Mouse (Mus musculus): ENCODE results near the gene St6galnac5. TPM values are rescaled to one million over a fixed set of nuclear protein-coding genes. Genes with fewer than 3 reads are reported as not detected.

Gene St6galnac5
- polyA plus RNA-seq, 1 experiment from 2014 or later: 25.9 TPM

DNA sequence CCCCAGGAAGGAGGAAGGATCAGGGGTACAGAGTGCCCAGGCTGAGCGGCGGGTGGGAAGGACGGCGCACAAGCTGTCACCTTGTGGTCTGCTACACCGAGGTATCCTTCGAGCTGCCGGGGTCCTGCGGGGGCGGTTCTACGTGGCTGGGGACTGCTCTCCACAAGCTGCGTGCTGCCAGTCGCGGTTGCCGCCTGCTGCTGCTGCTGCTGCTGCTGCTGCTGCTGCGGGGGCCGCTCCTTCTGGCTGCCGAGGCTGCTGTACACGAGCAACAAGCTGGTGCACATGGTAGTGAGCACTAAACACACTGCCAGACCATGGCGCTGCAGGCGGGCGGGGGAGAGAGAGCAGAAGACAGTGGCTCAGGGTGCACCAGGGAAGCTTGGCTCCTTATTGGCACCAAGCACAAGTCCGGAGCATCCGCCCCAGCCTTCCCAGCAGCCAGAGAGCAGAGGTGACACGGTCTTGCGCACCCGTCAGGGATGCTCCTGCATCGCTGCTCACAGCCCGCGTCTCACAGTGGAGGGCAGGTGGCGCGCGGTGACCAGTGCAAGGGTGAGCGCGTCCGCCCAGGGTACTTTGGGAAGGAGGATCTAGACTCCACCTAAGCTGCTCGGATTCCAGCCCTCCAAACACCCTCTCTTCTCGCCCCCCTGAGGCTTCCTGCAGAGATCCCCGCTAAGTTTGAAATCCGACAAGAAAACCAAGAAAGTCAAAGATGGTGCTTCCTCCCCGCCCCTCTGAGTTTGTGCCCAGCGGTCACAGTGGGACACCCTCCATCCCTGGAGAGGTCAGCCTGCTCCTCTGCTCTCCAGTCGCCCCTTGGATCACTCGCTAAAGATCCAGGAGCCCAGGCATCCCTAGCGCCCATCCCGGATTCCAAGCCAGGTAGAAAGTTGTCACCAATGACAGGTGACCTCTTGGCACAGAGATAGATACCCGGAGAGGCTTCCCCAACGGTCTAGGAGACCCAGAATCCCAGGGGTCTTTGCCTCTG, 770 bp downstream of the St6galnac5 start:
- H3K4me2 ChIP-seq (ENCODE audit: low read length): peak overlapping the region; percentile 88
- peaks cover 16% of the 10 kb centered on the region for H3K4me1 ChIP-seq (ENCODE audit: control insufficient read depth, insufficient read depth, low read length)
- no peaks in the 10 kb centered on the region for H3K9me3 ChIP-seq (replicated peaks; ENCODE audit: control insufficient read depth, low read length, poor library complexity, severe bottlenecking)
- peak overlapping the region; percentile 72 for H3K27ac ChIP-seq (ENCODE audit: low read length)
- under 1% methylated on average over 47 of the region's 47 CpGs for WGBS
- H3K36me3 ChIP-seq (ENCODE audit: control insufficient read depth, insufficient read depth, low read length): no peaks in the 10 kb centered on the region
- ATAC-seq: peak; percentile 87
- no peaks in the 10 kb centered on the region for H3K27me3 ChIP-seq (ENCODE audit: control insufficient read depth, insufficient read depth, low read depth, low read length)
- H3K4me3 ChIP-seq (ENCODE audit: low read depth, low read length): peak overlapping the region; percentile 52
- peak overlapping the region; percentile 71 for H3K9ac ChIP-seq (ENCODE audit: low read depth, low read length)

- Histone ChIP-seq H3K4me1 (ENCODE audit: control insufficient read depth, insufficient read depth, low read length) (peaks cover 16% of the 10 kb centered on the region), H3K27me3 (ENCODE audit: control insufficient read depth, insufficient read depth, low read depth, low read length) (no peaks in the 10 kb centered on the region), H3K4me3 (ENCODE audit: low read depth, low read length) (peak overlapping the region; percentile 52), H3K9me3 (replicated peaks; ENCODE audit: control insufficient read depth, low read length, poor library complexity, severe bottlenecking) (no peaks in the 10 kb centered on the region), H3K36me3 (ENCODE audit: control insufficient read depth, insufficient read depth, low read length) (no peaks in the 10 kb centered on the region), H3K9ac (ENCODE audit: low read depth, low read length) (peak overlapping the region; percentile 71), H3K4me2 (ENCODE audit: low read length) (peak overlapping the region; percentile 88), H3K27ac (ENCODE audit: low read length) (peak overlapping the region; percentile 72)
- WGBS: under 1% methylated on average over 6 of the region's 6 CpGs
- peak; percentile 23 for ATAC-seq
Measured at GRCm38 (mm10) chr3:152980431-152980830, 1.6 kb downstream of the St6galnac5 start.

GRCm38 (mm10) chr3:152979481-152980092, 2.5 kb downstream of the St6galnac5 start:
- 63% methylated on average over 11 of the region's 11 CpGs for WGBS

DNA sequence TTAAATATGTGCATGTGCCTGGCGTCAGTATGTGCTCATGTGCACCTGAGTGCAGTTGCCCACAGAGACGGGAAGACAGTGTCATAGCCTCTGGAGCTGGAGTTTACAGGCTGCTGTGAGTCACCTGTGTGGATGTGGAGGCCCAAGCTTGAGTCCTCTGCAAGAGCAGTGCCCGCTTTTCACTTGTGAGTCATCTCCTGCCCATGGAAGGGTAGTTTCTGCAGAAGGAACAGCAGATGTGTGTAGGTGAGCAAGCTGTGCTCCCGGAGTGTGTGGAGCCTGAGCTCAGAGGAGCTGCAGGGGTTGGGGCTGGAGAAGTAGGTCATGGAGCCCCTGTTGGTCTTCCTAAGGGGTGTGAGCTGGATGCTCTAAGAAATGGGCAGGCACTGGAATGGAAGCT, 10.7 kb downstream of the St6galnac5 start:
- WGBS: 85% methylated on average over 4 of the region's 4 CpGs
- Histone ChIP-seq H3K27ac (ENCODE audit: low read length) (no peak overlapping the region), H3K9me3 (replicated peaks; ENCODE audit: control insufficient read depth, low read length, poor library complexity, severe bottlenecking) (no peaks in the 10 kb centered on the region), H3K27me3 (ENCODE audit: control insufficient read depth, insufficient read depth, low read depth, low read length) (no peaks in the 10 kb centered on the region), H3K4me1 (ENCODE audit: control insufficient read depth, insufficient read depth, low read length) (peaks cover 8% of the 10 kb centered on the region), H3K4me2 (ENCODE audit: low read length) (no peak overlapping the region), H3K9ac (ENCODE audit: low read depth, low read length) (no peak overlapping the region), H3K36me3 (ENCODE audit: control insufficient read depth, insufficient read depth, low read length) (peaks cover 4% of the 10 kb centered on the region; the same call in 1 of the 2 replicates), H3K4me3 (ENCODE audit: low read depth, low read length) (no peak overlapping the region)
- no peak for ATAC-seq

More at GRCm38 (mm10) chr3:152979481-152980092, 2.5 kb downstream of the St6galnac5 start:
- Histone ChIP-seq H3K9me3 (replicated peaks; ENCODE audit: control insufficient read depth, low read length, poor library complexity, severe bottlenecking) (no peaks in the 10 kb centered on the region), H3K4me1 (ENCODE audit: control insufficient read depth, insufficient read depth, low read length) (peaks cover 16% of the 10 kb centered on the region), H3K4me2 (ENCODE audit: low read length) (peak overlapping the region; percentile 88), H3K36me3 (ENCODE audit: control insufficient read depth, insufficient read depth, low read length) (no peaks in the 10 kb centered on the region), H3K27ac (ENCODE audit: low read length) (0 out of 2 replicates have a peak overlapping the region, but pooled peaks have one; percentile 51), H3K4me3 (ENCODE audit: low read depth, low read length) (peak overlapping the region; percentile 52), H3K9ac (ENCODE audit: low read depth, low read length) (peak overlapping the region; percentile 51), H3K27me3 (ENCODE audit: control insufficient read depth, insufficient read depth, low read depth, low read length) (no peaks in the 10 kb centered on the region)
- no peak for ATAC-seq

GRCm38 (mm10) chr3:152969774-152970347, 12.2 kb downstream of the St6galnac5 start:
- H3K4me1 ChIP-seq (ENCODE audit: control insufficient read depth, insufficient read depth, low read length): peaks cover 8% of the 10 kb centered on the region
- no peaks in the 10 kb centered on the region for H3K9me3 ChIP-seq (replicated peaks; ENCODE audit: control insufficient read depth, low read length, poor library complexity, severe bottlenecking)
- WGBS: 65% methylated on average over 16 of the region's 16 CpGs
- ATAC-seq: no peak
- no peaks in the 10 kb centered on the region for H3K27me3 ChIP-seq (ENCODE audit: control insufficient read depth, insufficient read depth, low read depth, low read length)
- H3K9ac ChIP-seq (ENCODE audit: low read depth, low read length): no peak overlapping the region
- H3K36me3 ChIP-seq (ENCODE audit: control insufficient read depth, insufficient read depth, low read length): peaks cover 4% of the 10 kb centered on the region; the same call in 1 of the 2 replicates
- no peak overlapping the region for H3K4me2 ChIP-seq (ENCODE audit: low read length)
- H3K4me3 ChIP-seq (ENCODE audit: low read depth, low read length): no peak overlapping the region
- H3K27ac ChIP-seq (ENCODE audit: low read length): no peak overlapping the region

GRCm38 (mm10) chr3:152961855-152962376, 20.1 kb downstream of the St6galnac5 start:
- WGBS: 82% methylated on average over 10 of the region's 10 CpGs
- no peak for ATAC-seq
- Histone ChIP-seq H3K4me3 (ENCODE audit: low read depth, low read length) (no peak overlapping the region), H3K4me2 (ENCODE audit: low read length) (no peak overlapping the region), H3K4me1 (ENCODE audit: control insufficient read depth, insufficient read depth, low read length) (0 out of 2 replicates have a peak, but pooled peaks cover 6% of the 10 kb centered on the region), H3K27me3 (ENCODE audit: control insufficient read depth, insufficient read depth, low read depth, low read length) (no peaks in the 10 kb centered on the region), H3K9ac (ENCODE audit: low read depth, low read length) (no peak overlapping the region), H3K27ac (ENCODE audit: low read length) (no peak overlapping the region), H3K36me3 (ENCODE audit: control insufficient read depth, insufficient read depth, low read length) (no peaks in the 10 kb centered on the region), H3K9me3 (replicated peaks; ENCODE audit: control insufficient read depth, low read length, poor library complexity, severe bottlenecking) (no peaks in the 10 kb centered on the region)

DNA sequence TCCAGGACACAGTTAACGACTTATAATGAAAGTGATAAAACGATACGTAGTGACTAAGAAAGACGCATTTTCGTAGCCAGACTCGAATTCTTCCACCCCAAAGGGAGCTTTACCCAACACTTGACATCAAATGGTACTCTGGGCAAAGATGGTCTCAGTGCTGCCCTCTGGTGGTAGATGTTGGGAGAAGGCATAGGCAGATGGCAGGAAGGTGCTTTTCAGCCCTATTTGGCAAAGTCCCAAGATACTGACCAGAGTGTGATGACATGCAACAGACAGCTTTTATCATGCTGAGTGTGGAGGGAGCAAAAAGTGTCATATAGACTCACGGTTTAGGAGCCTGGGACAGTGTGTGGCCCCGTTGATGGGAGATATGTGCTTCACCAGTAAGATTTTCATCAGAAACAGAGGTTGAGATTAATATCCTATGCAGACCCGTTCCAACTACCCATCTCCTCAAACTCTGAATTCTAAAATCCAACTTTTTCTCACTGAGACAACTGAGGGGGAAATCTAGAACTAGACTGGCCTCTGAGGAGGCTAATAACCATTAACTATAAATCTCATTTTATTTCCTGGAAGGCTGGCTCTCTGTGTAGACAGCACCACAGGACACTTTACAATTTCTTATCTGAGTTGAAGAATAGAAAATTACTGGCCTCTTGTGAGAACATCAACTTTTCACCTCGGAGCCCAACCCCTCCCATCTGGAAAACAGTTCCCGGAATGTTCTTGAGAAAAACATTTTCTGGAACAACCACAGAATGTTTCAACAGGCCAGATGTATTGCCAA, 23.5 kb downstream of the St6galnac5 start:
- Histone ChIP-seq H3K4me1 (ENCODE audit: control insufficient read depth, insufficient read depth, low read length) (0 out of 2 replicates have a peak, but pooled peaks cover 6% of the 10 kb centered on the region), H3K9ac (ENCODE audit: low read depth, low read length) (no peak overlapping the region), H3K27ac (ENCODE audit: low read length) (no peak overlapping the region), H3K36me3 (ENCODE audit: control insufficient read depth, insufficient read depth, low read length) (no peaks in the 10 kb centered on the region), H3K27me3 (ENCODE audit: control insufficient read depth, insufficient read depth, low read depth, low read length) (no peaks in the 10 kb centered on the region), H3K4me2 (ENCODE audit: low read length) (no peak overlapping the region), H3K4me3 (ENCODE audit: low read depth, low read length) (no peak overlapping the region), H3K9me3 (replicated peaks; ENCODE audit: control insufficient read depth, low read length, poor library complexity, severe bottlenecking) (no peaks in the 10 kb centered on the region)
- WGBS: 74% methylated on average over 11 of the region's 11 CpGs
- ATAC-seq: no peak

DNA sequence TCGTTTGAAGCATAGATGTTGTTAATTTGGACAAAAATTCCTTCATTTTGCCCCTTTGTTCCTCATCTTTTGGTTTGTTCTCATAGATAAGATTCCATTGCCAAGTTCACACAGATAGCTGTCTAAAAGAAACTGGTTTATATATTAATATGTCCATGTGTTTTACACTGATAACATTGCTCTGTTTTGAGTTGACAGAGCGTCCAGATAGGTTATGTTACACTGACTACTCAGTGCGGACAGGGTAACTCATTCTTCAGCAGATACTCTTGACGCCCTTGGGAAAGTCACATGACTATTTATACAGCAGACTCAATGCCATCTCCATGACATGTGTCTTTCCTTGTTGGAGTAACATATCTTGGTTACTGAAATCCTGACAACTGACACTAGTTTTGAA, 25.3 kb downstream of the St6galnac5 start:
- H3K9ac ChIP-seq (ENCODE audit: low read depth, low read length): no peak overlapping the region
- WGBS: 91% methylated on average over 4 of the region's 4 CpGs
- no peaks in the 10 kb centered on the region for H3K27me3 ChIP-seq (ENCODE audit: control insufficient read depth, insufficient read depth, low read depth, low read length)
- no peaks in the 10 kb centered on the region for H3K36me3 ChIP-seq (ENCODE audit: control insufficient read depth, insufficient read depth, low read length)
- no peak overlapping the region for H3K4me3 ChIP-seq (ENCODE audit: low read depth, low read length)
- no peak overlapping the region for H3K27ac ChIP-seq (ENCODE audit: low read length)
- no peak for ATAC-seq
- H3K9me3 ChIP-seq (replicated peaks; ENCODE audit: control insufficient read depth, low read length, poor library complexity, severe bottlenecking): no peaks in the 10 kb centered on the region
- H3K4me2 ChIP-seq (ENCODE audit: low read length): no peak overlapping the region
- H3K4me1 ChIP-seq (ENCODE audit: control insufficient read depth, insufficient read depth, low read length): 0 out of 2 replicates have a peak, but pooled peaks cover 6% of the 10 kb centered on the region
